Mouse (Mus musculus) neural tube, embryonic 13.5 days (tissue): ENCODE data around the gene Ccl22. TPM values are rescaled to one million over a fixed set of nuclear protein-coding genes. Genes with fewer than 3 reads are reported as not detected.

Experiments
- ATAC-seq: fragments of 200-750 bp; cut with Nextera tagmentation; 2 replicates; pipeline ENCODE4 v1.8.0; 2017; ENCODE audit warnings: low read depth, mild to moderate bottlenecking, moderate TSS enrichment, moderate library complexity
- H3K27ac ChIP-seq: fragments of 300-500 bp; sonication (generic); replicated peaks from 2 replicates; pipeline ENCODE4 v1.5.1; 2015; ENCODE audit warnings: moderate library complexity, mild to moderate bottlenecking, inconsistent platforms
- H3K27me3 ChIP-seq: fragments of 300-500 bp; sonication (generic); 2 replicates; pipeline ENCODE4 v1.6.1; 2015; ENCODE audit warnings: mild to moderate bottlenecking, inconsistent platforms
- H3K36me3 ChIP-seq: fragments of 300-500 bp; sonication (generic); 2 replicates; pipeline ENCODE4 v1.6.1; 2015; ENCODE audit warnings: mild to moderate bottlenecking, inconsistent platforms
- H3K4me1 ChIP-seq: fragments of 300-500 bp; sonication (generic); replicated peaks from 2 replicates; pipeline ENCODE4 v1.6.1; 2015; ENCODE audit warnings: inconsistent platforms
- H3K4me2 ChIP-seq: fragments of 300-500 bp; sonication (generic); 2 replicates; pipeline ENCODE4 v1.6.1; 2015; ENCODE audit warnings: inconsistent platforms, mild to moderate bottlenecking, moderate library complexity
- H3K4me3 ChIP-seq: fragments of 300-500 bp; sonication (generic); 2 replicates; pipeline ENCODE4 v1.5.1; 2015; ENCODE audit warnings: mild to moderate bottlenecking, inconsistent platforms
- H3K9ac ChIP-seq: fragments of 300-500 bp; sonication (generic); 2 replicates; pipeline ENCODE4 v1.6.1; 2015; ENCODE audit warnings: moderate library complexity, mild to moderate bottlenecking, inconsistent platforms
- H3K9me3 ChIP-seq: fragments of 300-500 bp; sonication (generic); 2 replicates; pipeline ENCODE4 v1.6.1; 2016; ENCODE audit warnings: inconsistent platforms
- WGBS: fragments of 180-500 bp; shearing (Covaris S2); methylation state at CpG from one replicate; pipeline ENCODE4 v1.1.7; 2015; 5-methylcytosine and 5-hydroxymethylcytosine counted together
- polyA plus RNA-seq: library from polyadenylated mRNA; unstranded; fragments of >200 nt; fragmentation: Nextera tagmentation; extraction: Ambion mirVana; gene quantifications from 2 replicates; pipeline ENCODE4 v1.2.1, GENCODE M21; 2015

Gene Ccl22
- polyA plus RNA-seq, 1 experiment from 2014 or later, result not detected

- WGBS, result 86% methylated on average over 3 of the region's 3 CpGs
- Histone ChIP-seq H3K4me2 (no peak overlapping the region), H3K9me3 (0 out of 2 replicates have a peak, but pooled peaks cover 4% of the 10 kb centered on the region), H3K4me3 (no peak overlapping the region), H3K9ac (no peak overlapping the region), H3K36me3 (no peaks in the 10 kb centered on the region), H3K4me1 (no peaks in the 10 kb centered on the region), H3K27ac (no peak overlapping the region), H3K27me3 (no peaks in the 10 kb centered on the region)
- ATAC-seq, result no peak
Measured at GRCm38 (mm10) chr8:94740591-94740990, 4.8 kb upstream of the Ccl22 start.

GRCm38 (mm10) chr8:94741726-94742125 lies 3.7 kb upstream of the Ccl22 start:
- H3K9me3 ChIP-seq, result 0 out of 2 replicates have a peak, but pooled peaks cover 4% of the 10 kb centered on the region
- H3K27ac ChIP-seq, result no peak overlapping the region
- H3K4me2 ChIP-seq, result no peak overlapping the region
- ATAC-seq, result no peak
- H3K4me3 ChIP-seq, result no peak overlapping the region
- no peaks in the 10 kb centered on the region for H3K36me3 ChIP-seq
- H3K9ac ChIP-seq, result no peak overlapping the region
- H3K27me3 ChIP-seq, result no peaks in the 10 kb centered on the region
- H3K4me1 ChIP-seq, result no peaks in the 10 kb centered on the region
- WGBS, result 86% methylated on average over 4 of the region's 4 CpGs

- Histone ChIP-seq H3K27me3 (no peaks in the 10 kb centered on the region), H3K36me3 (no peaks in the 10 kb centered on the region), H3K27ac (no peak overlapping the region), H3K9me3 (0 out of 2 replicates have a peak, but pooled peaks cover 4% of the 10 kb centered on the region), H3K4me1 (no peaks in the 10 kb centered on the region), H3K4me3 (no peak overlapping the region), H3K4me2 (no peak overlapping the region), H3K9ac (no peak overlapping the region)
- no peak for ATAC-seq
- 89% methylated on average over 5 of the region's 5 CpGs for WGBS
Measured at GRCm38 (mm10) chr8:94744484-94744883, 906 bp upstream of the Ccl22 start.

- Histone ChIP-seq H3K4me2 (no peak overlapping the region), H3K27ac (no peak overlapping the region), H3K9me3 (0 out of 2 replicates have a peak, but pooled peaks cover 4% of the 10 kb centered on the region), H3K4me1 (no peaks in the 10 kb centered on the region), H3K27me3 (no peaks in the 10 kb centered on the region), H3K4me3 (no peak overlapping the region), H3K9ac (no peak overlapping the region), H3K36me3 (no peaks in the 10 kb centered on the region)
- ATAC-seq, result no peak
- WGBS, result 82% methylated on average over 9 of the region's 9 CpGs
Measured at GRCm38 (mm10) chr8:94744972-94745371, 418 bp upstream of the Ccl22 start.

- no peak overlapping the region for H3K4me3 ChIP-seq
- no peak for ATAC-seq
- H3K27me3 ChIP-seq, result no peaks in the 10 kb centered on the region
- WGBS, result 89% methylated on average over 8 of the region's 8 CpGs
- no peaks in the 10 kb centered on the region for H3K36me3 ChIP-seq
- no peak overlapping the region for H3K27ac ChIP-seq
- H3K9me3 ChIP-seq, result no peaks in the 10 kb centered on the region
- no peaks in the 10 kb centered on the region for H3K4me1 ChIP-seq
- H3K9ac ChIP-seq, result no peak overlapping the region
- no peak overlapping the region for H3K4me2 ChIP-seq
Measured at GRCm38 (mm10) chr8:94746832-94747231, 1.4 kb downstream of the Ccl22 start.

GRCm38 (mm10) chr8:94748363-94748762 lies 3.0 kb downstream of the Ccl22 start:
- ATAC-seq, result no peak
- Histone ChIP-seq H3K4me2 (no peak overlapping the region), H3K27me3 (no peaks in the 10 kb centered on the region), H3K4me3 (no peak overlapping the region), H3K9me3 (no peaks in the 10 kb centered on the region), H3K9ac (no peak overlapping the region), H3K4me1 (no peaks in the 10 kb centered on the region), H3K36me3 (no peaks in the 10 kb centered on the region), H3K27ac (no peak overlapping the region)
- 62% methylated on average over 4 of the region's 4 CpGs for WGBS

- 81% methylated on average over 3 of the region's 3 CpGs for WGBS
- ATAC-seq, result no peak
- Histone ChIP-seq H3K27me3 (no peaks in the 10 kb centered on the region), H3K9ac (no peak overlapping the region), H3K4me2 (no peak overlapping the region), H3K9me3 (no peaks in the 10 kb centered on the region), H3K36me3 (no peaks in the 10 kb centered on the region), H3K4me1 (no peaks in the 10 kb centered on the region), H3K4me3 (no peak overlapping the region), H3K27ac (no peak overlapping the region)
Measured at GRCm38 (mm10) chr8:94749942-94750341, 4.6 kb downstream of the Ccl22 start.

GRCm38 (mm10) chr8:94751023-94751849 lies 5.8 kb downstream of the Ccl22 start:
- Histone ChIP-seq H3K27me3 (no peaks in the 10 kb centered on the region), H3K4me1 (no peaks in the 10 kb centered on the region), H3K9ac (no peak overlapping the region), H3K27ac (no peak overlapping the region), H3K36me3 (no peaks in the 10 kb centered on the region), H3K4me2 (no peak overlapping the region), H3K9me3 (no peaks in the 10 kb centered on the region), H3K4me3 (no peak overlapping the region)
- 82% methylated on average over 10 of the region's 10 CpGs for WGBS
- no peak for ATAC-seq

GRCm38 (mm10) chr8:94754006-94754405 lies 8.6 kb downstream of the Ccl22 start:
- no peaks in the 10 kb centered on the region for H3K9me3 ChIP-seq
- no peaks in the 10 kb centered on the region for H3K36me3 ChIP-seq
- H3K27ac ChIP-seq, result no peak overlapping the region
- no peak for ATAC-seq
- no peaks in the 10 kb centered on the region for H3K27me3 ChIP-seq
- H3K4me1 ChIP-seq, result no peaks in the 10 kb centered on the region
- no peak overlapping the region for H3K9ac ChIP-seq
- no peak overlapping the region for H3K4me2 ChIP-seq
- WGBS, result 87% methylated on average over 2 of the region's 2 CpGs
- H3K4me3 ChIP-seq, result no peak overlapping the region

- no peak overlapping the region for H3K9ac ChIP-seq
- H3K27me3 ChIP-seq, result no peaks in the 10 kb centered on the region
- no peak overlapping the region for H3K4me3 ChIP-seq
- H3K36me3 ChIP-seq, result no peaks in the 10 kb centered on the region
- no peaks in the 10 kb centered on the region for H3K4me1 ChIP-seq
- no peak for ATAC-seq
- no peak overlapping the region for H3K4me2 ChIP-seq
- WGBS, result 79% methylated on average over 2 of the region's 2 CpGs
- no peak overlapping the region for H3K27ac ChIP-seq
- no peaks in the 10 kb centered on the region for H3K9me3 ChIP-seq
Measured at GRCm38 (mm10) chr8:94754486-94754885, 9.1 kb downstream of the Ccl22 start.

GRCm38 (mm10) chr8:94767035-94767434 lies 21.6 kb downstream of the Ccl22 start:
- ATAC-seq, result no peak
- Histone ChIP-seq H3K36me3 (no peaks in the 10 kb centered on the region), H3K27ac (no peak overlapping the region), H3K9me3 (no peaks in the 10 kb centered on the region), H3K4me1 (peaks cover 17% of the 10 kb centered on the region), H3K27me3 (peaks cover 21% of the 10 kb centered on the region), H3K4me3 (no peak overlapping the region), H3K9ac (no peak overlapping the region), H3K4me2 (no peak overlapping the region)
- 83% methylated on average over 9 of the region's 9 CpGs for WGBS

- H3K27ac ChIP-seq, result peak overlapping the region; percentile 70; the same call in 1 of the 2 replicates
- H3K36me3 ChIP-seq, result no peaks in the 10 kb centered on the region
- H3K4me1 ChIP-seq, result peaks cover 41% of the 10 kb centered on the region
- H3K9me3 ChIP-seq, result no peaks in the 10 kb centered on the region
- no peak overlapping the region for H3K9ac ChIP-seq
- H3K4me2 ChIP-seq, result peak overlapping the region; percentile 78
- H3K27me3 ChIP-seq, result peaks cover 28% of the 10 kb centered on the region
- ATAC-seq, result no peak
- no peak overlapping the region for H3K4me3 ChIP-seq
- WGBS, result 52% methylated on average over 6 of the region's 6 CpGs
Measured at GRCm38 (mm10) chr8:94770945-94771344, 25.6 kb downstream of the Ccl22 start.
